Mouse (Mus musculus) liver, adult 2 months (tissue): ENCODE results near the gene Zmym4.

ENCODE experiments used
- CTCF ChIP-seq: fragments of 200-500 bp; IDR thresholded peaks from 2 replicates; pipeline ENCODE4 v1.5.1; 2011; ENCODE audit warnings: low read depth, low read length, control low read depth
- POLR2A ChIP-seq: fragments of 200-500 bp; IDR thresholded peaks from 2 replicates; pipeline ENCODE4 v1.6.1; 2011; ENCODE audit warnings: low read length, control low read depth; ENCODE audit not compliant: insufficient read depth; ENCODE audit errors: extremely low read depth

GRCm38 (mm10) chr4:126986768-126987167 lies 18.8 kb upstream of the Zmym4 start:
- no peak for TF ChIP-seq CTCF
- no peak for TF ChIP-seq POLR2A
